Mouse (Mus musculus) thymus, adult 2 months (tissue): ENCODE data around the gene Zfp385b.

Experiments used
- CTCF ChIP-seq: fragments of 200-500 bp; IDR thresholded peaks from 2 replicates; pipeline ENCODE4 v1.5.1; 2012; ENCODE audit warnings: mild to moderate bottlenecking, control low read depth, low read length, moderate library complexity, borderline replicate concordance; ENCODE audit not compliant: control insufficient read depth, poor library complexity, insufficient read depth; ENCODE audit errors: extremely low read depth
- POLR2A ChIP-seq: fragments of 200-500 bp; IDR thresholded peaks from 2 replicates; pipeline ENCODE4 v1.6.1; 2012; ENCODE audit warnings: mild to moderate bottlenecking, low read length, control low read depth, moderate library complexity; ENCODE audit not compliant: control insufficient read depth, poor library complexity, insufficient read depth; ENCODE audit errors: extremely low read depth

- no peak for TF ChIP-seq POLR2A
- TF ChIP-seq CTCF: no peak
Observed at GRCm38 (mm10) chr2:77841464-77841863, 22.0 kb upstream of the Zfp385b start.
